Mouse (Mus musculus) CH12.LX (cell line): ENCODE data around the gene Adam1a. TPM values are rescaled to one million over a fixed set of nuclear protein-coding genes. Genes with fewer than 3 reads are reported as not detected.
"Not testable (repeated sequence)": the region's sequence is repeated elsewhere in the genome, so short reads cannot be mapped to it uniquely, and the experiment has no call there.

Source experiments
- DNase-seq: peaks from one replicate; pipeline ENCODE4 v3.0.0-alpha.2; 2013; ENCODE audit errors: extremely low read depth
- H3K27ac ChIP-seq: 2 replicates; pipeline ENCODE4 v1.5.1; 2012; ENCODE audit warnings: low read depth, mild to moderate bottlenecking, control low read depth, moderate library complexity; ENCODE audit not compliant: insufficient read depth
- H3K27me3 ChIP-seq: replicated peaks from 2 replicates; pipeline ENCODE3; 2012; ENCODE audit warnings: inconsistent platforms
- H3K36me3 ChIP-seq, 2 experiments: replicated peaks in 1 of 2; 2 replicates each; pipeline versions ENCODE3 to v1.6.1; 2012; ENCODE audit warnings: inconsistent platforms in 1 of 2, low read length in 1 of 2, mild to moderate bottlenecking in 1 of 2, mixed read lengths in 1 of 2, moderate library complexity in 1 of 2; ENCODE audit not compliant: control insufficient read depth in 1 of 2, insufficient read depth in 1 of 2
- H3K4me1 ChIP-seq, 2 experiments: 2 replicates each; pipeline ENCODE4 v1.6.1; 2012; ENCODE audit warnings: inconsistent platforms in 1 of 2, moderate library complexity in 1 of 2; ENCODE audit not compliant: insufficient read depth in 2 of 2, control insufficient read depth in 1 of 2
- H3K4me2 ChIP-seq: 2 replicates; pipeline ENCODE4 v1.6.1; 2012; ENCODE audit warnings: low read depth, mild to moderate bottlenecking, control low read depth; ENCODE audit not compliant: poor library complexity, insufficient read depth, severe bottlenecking
- H3K4me3 ChIP-seq, 3 experiments: fragments of 150-350 bp in 1 of 3; sonication (generic) in 1 of 3; replicated peaks in 1 of 3; 2 replicates each; pipeline versions ENCODE3 to v1.5.1; 2011 to 2012; ENCODE audit warnings: low read depth in 2 of 3, low read length in 2 of 3, mild to moderate bottlenecking in 2 of 3, moderate library complexity in 2 of 3, control low read depth in 1 of 3, improper control_type of control experiment in 1 of 3, inconsistent platforms in 1 of 3, mixed read lengths in 1 of 3; ENCODE audit not compliant: poor library complexity in 1 of 3
- H3K79me2 ChIP-seq: replicated peaks from 2 replicates; pipeline ENCODE4 v1.6.1; 2012; ENCODE audit warnings: mild to moderate bottlenecking, moderate library complexity; ENCODE audit not compliant: control insufficient read depth, poor library complexity, insufficient read depth, severe bottlenecking; ENCODE audit errors: extremely low read depth
- H3K9ac ChIP-seq: 2 replicates; pipeline ENCODE4 v1.6.1; 2012; ENCODE audit warnings: low read depth, mild to moderate bottlenecking, control low read depth, moderate library complexity; ENCODE audit not compliant: insufficient read depth
- H3K9me3 ChIP-seq: replicated peaks from 2 replicates; pipeline ENCODE3; 2012; ENCODE audit warnings: low read length, inconsistent platforms, mixed read lengths
- BHLHE40 ChIP-seq: IDR thresholded peaks from 2 replicates; pipeline ENCODE4 v1.6.1; 2011; ENCODE audit warnings: mild to moderate bottlenecking, low read depth, low read length, improper control_type of control experiment
- CHD2 ChIP-seq: IDR thresholded peaks from 2 replicates; pipeline ENCODE4 v1.6.1; 2011; ENCODE audit warnings: low read length, improper control_type of control experiment
- ETS1 ChIP-seq: conservative IDR thresholded peaks from 2 replicates; pipeline ENCODE4 v1.6.1; 2012; ENCODE audit warnings: low read depth, mild to moderate bottlenecking, inconsistent platforms, low read length, improper control_type of control experiment, moderate library complexity
- JUND ChIP-seq: conservative IDR thresholded peaks from 2 replicates; pipeline ENCODE4 v1.6.1; 2011; ENCODE audit warnings: low read depth, low read length, improper control_type of control experiment
- KAT2A ChIP-seq: IDR thresholded peaks from 2 replicates; pipeline ENCODE4 v1.6.1; 2012; ENCODE audit warnings: low read length, improper control_type of control experiment, inconsistent platforms; ENCODE audit not compliant: insufficient replicate concordance
- NELFE ChIP-seq: IDR thresholded peaks from 2 replicates; pipeline ENCODE4 v1.6.1; 2011; ENCODE audit warnings: low read depth, low read length, improper control_type of control experiment
- NRF1 ChIP-seq: IDR thresholded peaks from 2 replicates; pipeline ENCODE4 v1.6.1; 2014; ENCODE audit warnings: low read depth, mild to moderate bottlenecking, inconsistent platforms, low read length, improper control_type of control experiment, moderate library complexity
- PAX5 ChIP-seq: IDR thresholded peaks from 2 replicates; pipeline ENCODE4 v1.6.1; 2012; ENCODE audit warnings: low read length, inconsistent platforms, mixed read lengths
- POLR2AphosphoS2 ChIP-seq: IDR thresholded peaks from 2 replicates; pipeline ENCODE4 v1.6.1; 2011; ENCODE audit warnings: low read depth, low read length, improper control_type of control experiment
- RCOR1 ChIP-seq: conservative IDR thresholded peaks from 2 replicates; pipeline ENCODE4 v1.6.1; 2012; ENCODE audit warnings: low read depth, mild to moderate bottlenecking, inconsistent platforms, low read length, improper control_type of control experiment
- SIN3A ChIP-seq: IDR thresholded peaks from 2 replicates; pipeline ENCODE4 v1.6.1; 2012; ENCODE audit warnings: low read length, improper control_type of control experiment, inconsistent platforms
- SMC3 ChIP-seq: IDR thresholded peaks from 2 replicates; pipeline ENCODE4 v1.6.1; 2011; ENCODE audit warnings: low read depth, low read length, improper control_type of control experiment
- TBP ChIP-seq: conservative IDR thresholded peaks from 2 replicates; pipeline ENCODE4 v1.6.1; 2011; ENCODE audit warnings: low read depth, low read length, improper control_type of control experiment
- USF1 ChIP-seq: IDR thresholded peaks from 2 replicates; pipeline ENCODE4 v1.6.1; 2014; ENCODE audit warnings: low read depth, mild to moderate bottlenecking, inconsistent platforms, low read length, improper control_type of control experiment
- USF2 ChIP-seq: conservative IDR thresholded peaks from 2 replicates; pipeline ENCODE4 v1.6.1; 2011; ENCODE audit warnings: low read depth, low read length, improper control_type of control experiment
- ZKSCAN1 ChIP-seq: IDR thresholded peaks from 2 replicates; pipeline ENCODE4 v1.6.1; 2012; ENCODE audit warnings: low read depth, inconsistent platforms, low read length, improper control_type of control experiment, borderline replicate concordance
- ZMIZ1 ChIP-seq: IDR thresholded peaks from 2 replicates; pipeline ENCODE4 v1.6.1; 2012; ENCODE audit warnings: low read depth, mild to moderate bottlenecking, inconsistent platforms, low read length, improper control_type of control experiment
- ZNF384 ChIP-seq: IDR thresholded peaks from 2 replicates; pipeline ENCODE4 v1.6.1; 2012; ENCODE audit warnings: low read depth, low read length, improper control_type of control experiment, inconsistent platforms
- dilution Hi-C: fragments of 300-500 bp; cut with MboI; formaldehyde crosslinking; loops from 2 replicates; pipeline ENCODE4 v1.14.3; 2020; ENCODE audit warnings: low sequenced_read_pairs; ENCODE audit not compliant: extremely low pct_unique_long_range_greater_than_20kb, extremely low pct_ligation_motif_present
- in situ Hi-C: fragments of 300-500 bp; cut with MboI; formaldehyde crosslinking; loops from 3 replicates; pipeline ENCODE4 v1.14.3; 2019; ENCODE audit warnings: low sequenced_read_pairs, low pct_ligation_motif_present, low pct_unique_long_range_greater_than_20kb, mixed read lengths
- polyA plus RNA-seq: library from polyadenylated mRNA; unstranded; fragments of >175 nt; gene quantifications from 2 replicates; pipeline ENCODE4 v1.2.1, GENCODE M21; 2012; ENCODE audit warnings: low read depth; ENCODE audit not compliant: insufficient read length
- total RNA-seq, 2 experiments: library from RNA; depleted of rRNA; stranded (reverse); fragments of 300-350 nt in 1 of 2; fragments of >200 nt in 1 of 2; gene quantifications; 2 replicates each; pipeline ENCODE4 v1.2.3; 2012 to 2014

The Adam1a gene
- total and polyA plus RNA-seq, 3 experiments = 1.2 to 1.6 (median 1.3) TPM

DNA sequence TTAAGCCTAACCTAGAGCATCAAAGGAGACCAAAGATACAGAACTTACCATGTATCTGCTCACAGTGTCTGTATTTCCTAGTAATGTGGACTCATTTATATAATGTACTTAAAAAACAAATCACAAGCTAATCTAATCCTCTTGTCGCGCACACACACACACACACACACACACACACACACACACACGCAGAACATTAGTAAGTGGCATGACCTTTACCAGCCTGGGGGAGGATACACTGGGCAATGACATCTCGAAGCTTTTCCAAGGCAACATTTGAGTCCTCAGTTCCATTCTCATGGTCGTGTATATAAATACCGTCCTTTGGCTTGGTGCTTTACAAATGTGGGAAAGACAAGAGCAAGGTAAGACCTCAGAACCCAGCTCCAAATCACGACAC is 18.8 kb downstream of the Adam1a start:
- peaks cover 66 to 86% of the 10 kb centered on the region in 2 experiments for H3K36me3 ChIP-seq
- in situ Hi-C loops (loop anchor here (5.0 kb wide), 1 partner anchor 34 kb away; no protein-coding TSS in a partner anchor), dilution Hi-C loops (no loop called here)
- H3K4me2 ChIP-seq = no peak overlapping the region
- H3K9me3 ChIP-seq = no peaks in the 10 kb centered on the region
- TF ChIP-seq KAT2A (no peak), NRF1 (no peak), ZMIZ1 (no peak), SMC3 (no peak), ZNF384 (no peak), USF1 (no peak), BHLHE40 (no peak), JUND (no peak), USF2 (no peak), ZKSCAN1 (no peak), PAX5 (no peak), SIN3A (no peak), ETS1 (no peak), POLR2AphosphoS2 (no peak), TBP (no peak), CHD2 (no peak), NELFE (no peak)
- DNase-seq = no peak
- no peak overlapping the region for H3K27ac ChIP-seq
- H3K4me1 ChIP-seq = no peaks in the 10 kb centered on the region
- no peak overlapping the region for H3K9ac ChIP-seq
- H3K4me3 ChIP-seq = no peak overlapping the region
- no peaks in the 10 kb centered on the region for H3K27me3 ChIP-seq
- no peaks in the 10 kb centered on the region for H3K79me2 ChIP-seq

DNA sequence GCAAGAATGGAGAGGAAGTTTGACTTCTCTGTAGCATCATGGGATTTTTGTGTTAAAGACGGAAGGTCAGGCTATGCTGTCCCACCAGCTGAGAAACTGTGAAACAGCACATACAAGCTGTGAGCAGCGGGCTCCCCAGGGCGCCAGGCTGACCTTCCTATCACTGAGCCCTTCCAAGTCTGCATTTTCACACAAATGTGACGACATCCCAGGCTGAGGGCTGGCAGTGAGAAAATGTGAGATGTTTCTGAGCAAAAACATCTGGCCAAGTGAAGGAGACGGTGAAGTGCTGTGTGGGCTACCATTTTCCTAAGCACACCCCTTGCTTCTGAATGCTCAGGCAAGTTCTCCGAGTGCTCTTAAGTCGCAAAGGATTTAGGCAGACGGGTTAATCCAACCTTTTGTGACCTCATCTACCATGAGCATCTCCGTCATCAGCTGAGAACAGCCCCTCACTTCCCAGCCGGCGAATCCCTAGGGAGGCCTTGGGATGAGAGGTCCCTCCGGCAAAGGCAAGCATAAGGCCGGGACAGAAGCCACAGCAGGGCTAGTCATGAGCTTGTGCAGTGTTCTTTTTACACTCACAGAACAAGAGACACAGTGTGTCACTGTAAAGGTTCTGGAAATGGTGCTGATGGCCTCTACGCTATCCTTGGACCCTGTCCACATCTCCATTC is 19.4 kb downstream of the Adam1a start:
- Histone ChIP-seq H3K27me3 (no peaks in the 10 kb centered on the region), H3K4me1 (no peaks in the 10 kb centered on the region), H3K4me3 (no peak overlapping the region), H3K4me2 (no peak overlapping the region), H3K79me2 (no peaks in the 10 kb centered on the region), H3K9me3 (no peaks in the 10 kb centered on the region), H3K36me3 (peaks cover 66 to 86% of the 10 kb centered on the region in 2 experiments), H3K27ac (no peak overlapping the region), H3K9ac (no peak overlapping the region)
- dilution Hi-C loops (no loop called here), in situ Hi-C loops (loop anchor here (5.0 kb wide), 1 partner anchor 34 kb away; no protein-coding TSS in a partner anchor)
- DNase-seq = no peak
- TF ChIP-seq NRF1 (no peak), RCOR1 (no peak)

DNA sequence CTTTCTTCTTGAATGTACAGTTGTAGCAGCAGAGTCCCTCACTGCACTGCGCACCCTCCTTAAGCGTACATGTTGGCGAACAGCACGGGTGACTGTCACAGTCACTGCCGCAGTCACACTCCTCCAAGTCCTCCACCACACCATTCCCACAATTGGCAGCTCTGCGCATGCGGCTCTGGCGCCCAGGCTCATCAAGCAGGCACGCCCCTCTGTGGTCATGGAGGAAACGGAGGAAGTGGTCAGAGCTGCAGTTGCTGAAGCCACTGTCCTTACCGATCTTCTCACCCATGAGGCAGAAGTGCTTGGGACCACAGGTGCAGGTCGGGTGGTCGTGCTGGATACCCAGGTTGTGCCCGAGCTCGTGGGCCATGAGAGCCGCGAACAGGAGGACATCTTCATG is 25.5 kb downstream of the Adam1a start:
- peaks cover 40 to 66% of the 10 kb centered on the region in 2 experiments for H3K36me3 ChIP-seq
- H3K9me3 ChIP-seq, DNase-seq, H3K4me1 ChIP-seq, H3K27me3 ChIP-seq, H3K4me3 ChIP-seq, H3K27ac ChIP-seq, in situ Hi-C loops, dilution Hi-C loops, H3K4me2 ChIP-seq, H3K9ac ChIP-seq, H3K79me2 ChIP-seq: not testable (repeated sequence)
